Mouse (Mus musculus): ENCODE results near the gene Fam149a. TPM values are rescaled to one million over a fixed set of nuclear protein-coding genes. Genes with fewer than 3 reads are reported as not detected.

Fam149a gene
- polyA plus RNA-seq (2021) = 53.1 TPM

GRCm38 (mm10) chr8:45381963-45382347, at the start of gene Fam149a:
TSS of gene Fam149a (minus strand) at chr8:45382291.
- ATAC-seq (no peak), DNase-seq (ENCODE audit: low read depth, low spot score) (no peak)
- in situ Hi-C loops (cut with MboI; ENCODE audit: low pct_unique_long_range_greater_than_20kb) = no loop called here
- ChIA-PET CTCF (no interaction called here), POLR2A (no interaction called here)
- no peak for TF ChIP-seq CTCF (IDR thresholded peaks at IDR 0.05)
- peaks cover 67% of the 10 kb centered on the region for H3K27me3 ChIP-seq

- DNase-seq (ENCODE audit: low read depth, low spot score) (no peak), ATAC-seq (no peak)
- CTCF ChIA-PET = interaction anchor here (0.9 to 2.1 kb wide), 4 partner anchors 18 to 515 kb away, joined by 3 to 6 read pairs (median 4); partner anchors contain the start of gene Ccdc110
- POLR2A ChIA-PET = no interaction called here
- TF ChIP-seq CTCF (IDR thresholded peaks at IDR 0.05) = no peak
- H3K27me3 ChIP-seq = peaks cover 3% of the 10 kb centered on the region
- in situ Hi-C loops (cut with MboI; ENCODE audit: low pct_unique_long_range_greater_than_20kb) = no loop called here
Observed at GRCm38 (mm10) chr8:45420151-45420550, 38.1 kb upstream of the Fam149a start.

- ATAC-seq (no peak), DNase-seq (ENCODE audit: low read depth, low spot score) (no peak)
- no peaks in the 10 kb centered on the region for H3K27me3 ChIP-seq
- TF ChIP-seq CTCF (IDR thresholded peaks at IDR 0.05) = no peak
- ChIA-PET CTCF (interaction anchor here (0.8 to 1.1 kb wide), 2 partner anchors 18 to 35 kb away, joined by 3 read pairs; no protein-coding TSS in a partner anchor), POLR2A (no interaction called here)
- in situ Hi-C loops (cut with MboI; ENCODE audit: low pct_unique_long_range_greater_than_20kb) = no loop called here
Observed at GRCm38 (mm10) chr8:45414965-45415364, 32.9 kb upstream of the Fam149a start.

GRCm38 (mm10) chr8:45410882-45411281, 28.8 kb upstream of the Fam149a start, which contains the start of gene Tlr3:
TSS of gene Tlr3 (minus strand) at chr8:45411080.
- no peaks in the 10 kb centered on the region for H3K27me3 ChIP-seq
- ChIA-PET CTCF (no interaction called here), POLR2A (no interaction called here)
- DNase-seq (ENCODE audit: low read depth, low spot score) (no peak), ATAC-seq (no peak)
- in situ Hi-C loops (cut with MboI; ENCODE audit: low pct_unique_long_range_greater_than_20kb) = no loop called here
- no peak for TF ChIP-seq CTCF (IDR thresholded peaks at IDR 0.05)

- CTCF ChIA-PET = no interaction called here
- POLR2A ChIA-PET = no interaction called here
- ATAC-seq (peak; percentile 78), DNase-seq (ENCODE audit: low read depth, low spot score) (no peak)
- H3K27me3 ChIP-seq = no peaks in the 10 kb centered on the region
- in situ Hi-C loops (cut with MboI; ENCODE audit: low pct_unique_long_range_greater_than_20kb) = no loop called here
- TF ChIP-seq CTCF (IDR thresholded peaks at IDR 0.05) = peak; percentile 41
Observed at GRCm38 (mm10) chr8:45410146-45410880, 28.2 kb upstream of the Fam149a start.

- ChIA-PET POLR2A (no interaction called here), CTCF (no interaction called here)
- ATAC-seq (no peak), DNase-seq (ENCODE audit: low read depth, low spot score) (no peak)
- in situ Hi-C loops (cut with MboI; ENCODE audit: low pct_unique_long_range_greater_than_20kb) = no loop called here
- no peak for TF ChIP-seq CTCF (IDR thresholded peaks at IDR 0.05)
- no peaks in the 10 kb centered on the region for H3K27me3 ChIP-seq
Observed at GRCm38 (mm10) chr8:45409702-45410101, 27.6 kb upstream of the Fam149a start.

GRCm38 (mm10) chr8:45383250-45383649, 1.2 kb upstream of the Fam149a start:
- no peak for ATAC-seq
- no peak for DNase-seq (ENCODE audit: low read depth, low spot score)
- H3K27me3 ChIP-seq = peaks cover 61% of the 10 kb centered on the region
- no peak for TF ChIP-seq CTCF (IDR thresholded peaks at IDR 0.05)
- in situ Hi-C loops (cut with MboI; ENCODE audit: low pct_unique_long_range_greater_than_20kb) = no loop called here
- ChIA-PET CTCF (interaction anchor here (1.2 kb wide), 1 partner anchor 17 kb away, joined by 3 read pairs; no protein-coding TSS in a partner anchor), POLR2A (no interaction called here)

GRCm38 (mm10) chr8:45381075-45381962, 772 bp downstream of the Fam149a start:
- peaks cover 62% of the 10 kb centered on the region for H3K27me3 ChIP-seq
- ChIA-PET POLR2A (no interaction called here), CTCF (no interaction called here)
- no peak for TF ChIP-seq CTCF (IDR thresholded peaks at IDR 0.05)
- DNase-seq (ENCODE audit: low read depth, low spot score) (no peak), ATAC-seq (no peak)
- in situ Hi-C loops (cut with MboI; ENCODE audit: low pct_unique_long_range_greater_than_20kb) = no loop called here

GRCm38 (mm10) chr8:45380598-45380997, 1.5 kb downstream of the Fam149a start:
- no peak for DNase-seq (ENCODE audit: low read depth, low spot score)
- no peak for TF ChIP-seq CTCF (IDR thresholded peaks at IDR 0.05)
- H3K27me3 ChIP-seq = peaks cover 58% of the 10 kb centered on the region
- in situ Hi-C loops (cut with MboI; ENCODE audit: low pct_unique_long_range_greater_than_20kb) = no loop called here
- ChIA-PET CTCF (no interaction called here), POLR2A (no interaction called here)
- ATAC-seq = no peak

- ChIA-PET CTCF (interaction anchor here (0.9 to 1.1 kb wide), 2 partner anchors 11 to 12 kb away, joined by 3 to 5 read pairs; no protein-coding TSS in a partner anchor), POLR2A (no interaction called here)
- peaks cover 65% of the 10 kb centered on the region for H3K27me3 ChIP-seq
- ATAC-seq (no peak), DNase-seq (ENCODE audit: low read depth, low spot score) (no peak)
- TF ChIP-seq CTCF (IDR thresholded peaks at IDR 0.05) = no peak
- in situ Hi-C loops (cut with MboI; ENCODE audit: low pct_unique_long_range_greater_than_20kb) = no loop called here
Observed at GRCm38 (mm10) chr8:45374071-45374470, 8.0 kb downstream of the Fam149a start.

- ChIA-PET CTCF (no interaction called here), POLR2A (no interaction called here)
- peaks cover 29% of the 10 kb centered on the region for H3K27me3 ChIP-seq
- no peak for TF ChIP-seq CTCF (IDR thresholded peaks at IDR 0.05)
- in situ Hi-C loops (cut with MboI; ENCODE audit: low pct_unique_long_range_greater_than_20kb) = no loop called here
- DNase-seq (ENCODE audit: low read depth, low spot score) (no peak), ATAC-seq (no peak)
Observed at GRCm38 (mm10) chr8:45367154-45367553, 14.9 kb downstream of the Fam149a start.
